9 mouse cellular contexts compared by ENCODE assay signal in genomic region chr5:142024448-142024847, GRCm38 (mm10).
DNase-seq lines count a peak whose midpoint lies in the region; ATAC-seq and TF ChIP-seq lines count a peak whose summit lies in the region.
"Had no signal": no experiment of that assay in that cellular context is flagged by ENCODE, and none has a peak within 500 bp of the region (broad histone marks: within the 10 kb centered on the region; RNA-seq: fewer than 3 reads in every experiment).

No protein-coding gene starts in this region.

- H3K4me3 ChIP-seq in hindbrain, postnatal 0 days (ENCODE audit: low read length) = no peak overlapping the region
- no peak overlapping the region for H3K4me3 ChIP-seq in hindbrain, embryonic 10.5 days
- H3K4me3 ChIP-seq in limb, embryonic 13.5 days = no peak overlapping the region
- no peak overlapping the region for H3K4me3 ChIP-seq in midbrain, embryonic 13.5 days (replicated peaks)
- H3K4me3 ChIP-seq: stomach, embryonic 15.5 days had no signal

- WGBS in hindbrain, postnatal 0 days = 64% methylated on average over 12 of the region's 12 CpGs
- 78% methylated on average over 12 of the region's 12 CpGs for WGBS in hindbrain, embryonic 10.5 days
- WGBS in limb, embryonic 13.5 days = 12% methylated on average over 12 of the region's 12 CpGs
- WGBS in midbrain, embryonic 13.5 days = 75% methylated on average over 12 of the region's 12 CpGs

- no peak overlapping the region for H3K4me2 ChIP-seq in hindbrain, postnatal 0 days (ENCODE audit: low read depth, low read length)
- peak overlapping the region; percentile 24; the same call in 1 of the 2 replicates for H3K4me2 ChIP-seq in limb, embryonic 13.5 days (replicated peaks)
- H3K4me2 ChIP-seq in midbrain, embryonic 13.5 days (replicated peaks) = no peak overlapping the region
- H3K4me2 ChIP-seq: stomach, embryonic 15.5 days had no signal

- no peaks in the 10 kb centered on the region for H3K9me3 ChIP-seq in hindbrain, postnatal 0 days (ENCODE audit: low read length)
- no peaks in the 10 kb centered on the region for H3K9me3 ChIP-seq in hindbrain, embryonic 10.5 days
- H3K9me3 ChIP-seq in limb, embryonic 13.5 days = no peaks in the 10 kb centered on the region
- H3K9me3 ChIP-seq in midbrain, embryonic 13.5 days = no peaks in the 10 kb centered on the region
- H3K9me3 ChIP-seq: stomach, embryonic 15.5 days had no signal

- H3K27me3 ChIP-seq in hindbrain, postnatal 0 days (ENCODE audit: insufficient read depth, low read length) = no peaks in the 10 kb centered on the region
- H3K27me3 ChIP-seq in hindbrain, embryonic 10.5 days (ENCODE audit: insufficient read depth, poor library complexity, severe bottlenecking) = no peaks in the 10 kb centered on the region
- no peaks in the 10 kb centered on the region for H3K27me3 ChIP-seq in limb, embryonic 13.5 days
- no peaks in the 10 kb centered on the region for H3K27me3 ChIP-seq in midbrain, embryonic 13.5 days
- H3K27me3 ChIP-seq: stomach, embryonic 15.5 days had no signal

- H3K36me3 ChIP-seq in hindbrain, postnatal 0 days (ENCODE audit: insufficient read depth, low read length) = no peaks in the 10 kb centered on the region
- H3K36me3 ChIP-seq in hindbrain, embryonic 10.5 days = no peaks in the 10 kb centered on the region
- no peaks in the 10 kb centered on the region for H3K36me3 ChIP-seq in limb, embryonic 13.5 days
- H3K36me3 ChIP-seq in midbrain, embryonic 13.5 days = no peaks in the 10 kb centered on the region
- H3K36me3 ChIP-seq: stomach, embryonic 15.5 days had no signal

- peak; percentile 14 for DNase-seq in hindbrain, postnatal 0 days (ENCODE audit: low spot score)
- DNase-seq in hindbrain, embryonic 10.5 days (ENCODE audit: low spot score) = no peak
- DNase-seq in brain, adult 2 months (ENCODE audit: low read depth, low spot score) = peak; percentile 20
- DNase-seq in forelimb bud, embryonic 11.5 days (ENCODE audit: low read depth, low spot score) = peak; percentile 60

- ATAC-seq in hindbrain, postnatal 0 days = no peak
- ATAC-seq in limb, embryonic 13.5 days (ENCODE audit: low FRiP score, low read depth) = peak; percentile 81
- ATAC-seq in activated CD4-positive, CD25-positive, alpha-beta regulatory T cell, adult 4 months = no peak
- ATAC-seq in midbrain, embryonic 13.5 days = no peak

- H3K27ac ChIP-seq in hindbrain, postnatal 0 days = no peak overlapping the region
- no peak overlapping the region for H3K27ac ChIP-seq in hindbrain, embryonic 10.5 days
- H3K27ac ChIP-seq in limb, embryonic 13.5 days = peak overlapping the region; percentile 55; the same call in 1 of the 2 replicates
- no peak overlapping the region for H3K27ac ChIP-seq in midbrain, embryonic 13.5 days
- H3K27ac ChIP-seq: liver, embryonic 14.5 days; stomach, embryonic 15.5 days had no signal

- TF ChIP-seq CTCF in hindbrain, postnatal 0 days (IDR thresholded peaks at IDR 0.05; ENCODE audit: low read depth) = no peak

- H3K9ac ChIP-seq in hindbrain, postnatal 0 days (replicated peaks; ENCODE audit: low read length) = no peak overlapping the region
- H3K9ac ChIP-seq in limb, embryonic 13.5 days = no peak overlapping the region
- no peak overlapping the region for H3K9ac ChIP-seq in midbrain, embryonic 13.5 days (replicated peaks)
- H3K9ac ChIP-seq: liver, embryonic 14.5 days; stomach, embryonic 15.5 days had no signal

- H3K4me1 ChIP-seq in hindbrain, postnatal 0 days (ENCODE audit: insufficient read depth, low read length) = no peaks in the 10 kb centered on the region
- no peaks in the 10 kb centered on the region for H3K4me1 ChIP-seq in hindbrain, embryonic 10.5 days (replicated peaks)
- H3K4me1 ChIP-seq in limb, embryonic 13.5 days = peaks cover 21% of the 10 kb centered on the region
- H3K4me1 ChIP-seq in midbrain, embryonic 13.5 days (replicated peaks) = no peaks in the 10 kb centered on the region
- H3K4me1 ChIP-seq: stomach, embryonic 15.5 days had no signal
